Mouse (Mus musculus) ES-Bruce4 (cell line): ENCODE results near the gene Cdca3.

Experiments
- CTCF ChIP-seq: IDR thresholded peaks from one replicate; pipeline ENCODE4 v1.8.1; 2011; ENCODE audit warnings: low read depth, low read length
- POLR2A ChIP-seq: IDR thresholded peaks from one replicate; pipeline ENCODE4 v1.8.1; 2011; ENCODE audit warnings: low read length; ENCODE audit not compliant: insufficient read depth

- no peak for TF ChIP-seq CTCF
- no peak for TF ChIP-seq POLR2A
These were observed 18.0 kb upstream of the Cdca3 start for GRCm38 (mm10) chr6:124811403-124811665.
